Mouse (Mus musculus) C2C12 (cell line): Measurements from ENCODE around the gene Tmem30b. TPM values are rescaled to one million over a fixed set of nuclear protein-coding genes. Genes with fewer than 3 reads are reported as not detected.

Experiments used
- H3K27me3 ChIP-seq: one replicate; pipeline ENCODE4 v1.6.1; 2011; ENCODE audit not compliant: control insufficient read depth, insufficient read depth, insufficient read length
- H3K36me3 ChIP-seq: one replicate; pipeline ENCODE4 v1.6.1; 2011; ENCODE audit not compliant: control insufficient read depth, insufficient read depth
- H3K4me3 ChIP-seq: one replicate; pipeline ENCODE4 v1.5.1; 2011; ENCODE audit warnings: mild to moderate bottlenecking, control low read depth; ENCODE audit not compliant: poor library complexity, insufficient read depth, severe bottlenecking
- H3K79me2 ChIP-seq: one replicate; pipeline ENCODE4 v1.6.1; 2011; ENCODE audit not compliant: control insufficient read depth, insufficient read depth
- H3K79me3 ChIP-seq: one replicate; pipeline ENCODE4 v1.6.1; 2011; ENCODE audit warnings: low read depth, control low read depth
- H3ac ChIP-seq: one replicate; pipeline ENCODE3; 2011; ENCODE audit warnings: low read depth; ENCODE audit not compliant: control insufficient read depth, insufficient read length
- CEBPB ChIP-seq: IDR thresholded peaks from one replicate; pipeline ENCODE4 v1.6.1; 2011; ENCODE audit warnings: low read depth, mild to moderate bottlenecking, control low read depth, moderate library complexity
- CTCF ChIP-seq: IDR thresholded peaks from one replicate; pipeline ENCODE4 v1.5.1; 2011; ENCODE audit not compliant: control insufficient read depth, insufficient read depth, insufficient read length
- FOSL1 ChIP-seq: IDR thresholded peaks from one replicate; pipeline ENCODE4 v1.8.0; 2011; ENCODE audit warnings: mild to moderate bottlenecking, low read length; ENCODE audit not compliant: poor library complexity, insufficient read depth, severe bottlenecking
- MAX ChIP-seq: IDR thresholded peaks from one replicate; pipeline ENCODE4 v1.6.1; 2011; ENCODE audit warnings: mild to moderate bottlenecking, control low read depth
- MYOD1 ChIP-seq: IDR thresholded peaks from one replicate; pipeline ENCODE4 v1.6.1; 2011; ENCODE audit warnings: low read depth; ENCODE audit not compliant: control insufficient read depth, insufficient read length
- MYOG ChIP-seq: IDR thresholded peaks from one replicate; pipeline ENCODE4 v1.6.1; 2011; ENCODE audit not compliant: control insufficient read depth, insufficient read length; ENCODE audit errors: extremely low read depth
- USF1 ChIP-seq: IDR thresholded peaks from one replicate; pipeline ENCODE4 v1.6.1; 2011; ENCODE audit warnings: low read depth, mild to moderate bottlenecking, control low read depth, moderate library complexity
- polyA plus RNA-seq: library from polyadenylated mRNA; unstranded; fragments of >200 nt; fragmentation: generic; extraction: Trizol; gene quantifications from one replicate; pipeline ENCODE4 v1.2.1, GENCODE M21; 2012; ENCODE audit warnings: missing spikeins

The Tmem30b gene
- polyA plus RNA-seq, 1 experiment: not detected

DNA sequence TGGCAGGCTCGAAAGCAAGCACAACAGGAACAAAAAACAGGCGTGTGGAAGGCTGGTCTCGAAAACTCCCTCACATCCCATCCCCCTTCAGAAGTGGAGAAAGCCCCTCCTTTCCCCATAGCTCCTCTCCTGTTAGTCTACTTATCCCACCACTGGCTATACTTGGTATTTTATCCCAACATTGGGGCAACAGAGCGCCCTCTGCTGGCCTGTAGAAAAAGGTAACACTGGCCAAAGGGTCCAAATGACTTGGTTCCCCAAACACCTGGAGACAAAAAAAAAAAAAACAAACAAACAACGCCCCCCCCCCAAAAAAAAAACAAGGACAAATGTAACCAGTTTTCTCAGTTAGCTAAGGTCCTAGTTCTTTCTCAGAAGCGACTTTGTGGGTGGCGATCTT, 13.9 kb upstream of the Tmem30b start:
- TF ChIP-seq MAX (no peak), MYOG (no peak), CEBPB (no peak), CTCF (no peak), MYOD1 (no peak)
- Histone ChIP-seq H3K4me3 (no peak overlapping the region), H3ac (no peak overlapping the region), H3K79me2 (no peaks in the 10 kb centered on the region), H3K79me3 (no peaks in the 10 kb centered on the region), H3K36me3 (no peaks in the 10 kb centered on the region), H3K27me3 (peaks cover under 1% of the 10 kb centered on the region)

DNA sequence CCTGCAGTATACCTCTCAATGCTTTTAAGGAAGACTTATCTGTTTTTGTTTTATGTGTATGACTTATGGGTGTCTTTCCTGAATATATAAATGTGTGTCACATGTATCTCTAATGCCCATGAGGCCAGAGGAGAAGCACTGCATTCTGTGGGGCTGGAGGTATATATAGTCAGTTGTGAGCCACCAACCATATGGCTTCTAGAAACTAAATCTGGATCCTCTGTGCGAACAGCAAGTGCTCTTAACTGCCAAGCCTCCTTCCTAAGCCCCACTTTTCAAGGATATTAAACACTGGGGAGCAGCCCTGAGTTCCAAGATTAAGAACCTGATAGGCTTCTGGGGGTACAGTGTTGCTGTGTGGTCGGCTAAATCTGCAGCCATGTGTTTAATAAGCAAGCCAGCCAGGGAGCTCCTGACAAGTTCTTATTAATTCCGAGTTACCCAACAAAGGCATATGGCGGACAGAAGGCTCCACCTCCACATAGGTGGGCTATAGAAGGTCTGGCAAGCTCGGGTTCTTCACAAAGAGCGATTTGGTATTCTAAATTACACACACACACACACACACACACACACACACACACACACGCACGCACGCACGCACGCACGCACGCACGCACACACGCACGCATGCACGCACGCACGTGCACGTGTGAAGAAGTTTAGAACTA, 12.5 kb upstream of the Tmem30b start:
- Histone ChIP-seq H3K36me3 (no peaks in the 10 kb centered on the region), H3ac (no peak overlapping the region), H3K79me2 (no peaks in the 10 kb centered on the region), H3K79me3 (no peaks in the 10 kb centered on the region), H3K4me3 (no peak overlapping the region), H3K27me3 (no peaks in the 10 kb centered on the region)
- TF ChIP-seq MAX (no peak), FOSL1 (no peak), CEBPB (no peak), CTCF (no peak), MYOD1 (no peak), MYOG (no peak), USF1 (no peak)

GRCm38 (mm10) chr12:73554155-73554554, 8.0 kb upstream of the Tmem30b start:
- Histone ChIP-seq H3K36me3 (no peaks in the 10 kb centered on the region), H3K79me2 (no peaks in the 10 kb centered on the region), H3K79me3 (no peaks in the 10 kb centered on the region), H3K4me3 (no peak overlapping the region), H3K27me3 (no peaks in the 10 kb centered on the region), H3ac (no peak overlapping the region)
- peak; percentile 26 for TF ChIP-seq CTCF
- TF ChIP-seq MAX: no peak

GRCm38 (mm10) chr12:73548259-73548658, 2.1 kb upstream of the Tmem30b start:
- H3K27me3 ChIP-seq: no peaks in the 10 kb centered on the region

GRCm38 (mm10) chr12:73547646-73548045, 1.5 kb upstream of the Tmem30b start:
- TF ChIP-seq MAX (no peak), CEBPB (no peak), MYOG (no peak), MYOD1 (no peak), FOSL1 (no peak), USF1 (no peak)
- Histone ChIP-seq H3K27me3 (no peaks in the 10 kb centered on the region), H3K79me3 (no peaks in the 10 kb centered on the region), H3K79me2 (no peaks in the 10 kb centered on the region), H3K36me3 (no peaks in the 10 kb centered on the region), H3K4me3 (no peak overlapping the region), H3ac (no peak overlapping the region)

More at GRCm38 (mm10) chr12:73548259-73548658, 2.1 kb upstream of the Tmem30b start:
- no peak overlapping the region for H3ac ChIP-seq
- H3K4me3 ChIP-seq: no peak overlapping the region
- no peaks in the 10 kb centered on the region for H3K79me3 ChIP-seq
- H3K36me3 ChIP-seq: no peaks in the 10 kb centered on the region
- no peaks in the 10 kb centered on the region for H3K79me2 ChIP-seq
- TF ChIP-seq MYOG: no peak
- no peak for TF ChIP-seq MYOD1
- TF ChIP-seq CTCF: no peak
- TF ChIP-seq CEBPB: no peak
- TF ChIP-seq FOSL1: no peak
- no peak for TF ChIP-seq USF1
- TF ChIP-seq MAX: no peak

DNA sequence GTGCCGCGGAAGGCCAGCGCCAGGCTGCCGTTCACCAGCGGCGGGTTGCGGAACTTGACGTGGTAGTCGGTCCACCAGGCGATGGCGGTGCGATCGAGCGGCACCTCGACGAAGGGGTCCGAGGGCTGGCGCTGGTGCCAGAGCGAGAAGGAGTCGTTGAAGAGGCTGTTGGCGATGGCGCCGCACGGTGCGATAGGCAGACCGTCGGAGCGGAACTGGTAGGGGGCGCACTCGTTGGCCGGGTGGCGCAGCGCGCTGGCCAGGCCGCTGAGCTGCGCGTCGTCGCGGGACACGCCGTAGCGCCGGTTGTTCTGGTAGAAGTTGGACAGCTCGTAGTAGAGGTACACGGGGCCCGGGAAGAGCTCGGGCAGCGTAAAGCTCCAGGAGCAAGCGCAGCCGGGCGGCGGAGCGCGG, 513 bp downstream of the Tmem30b start:
- TF ChIP-seq MYOG: no peak
- no peak for TF ChIP-seq USF1
- TF ChIP-seq CEBPB: no peak
- TF ChIP-seq MAX: no peak
- no peak for TF ChIP-seq FOSL1
- Histone ChIP-seq H3K27me3 (no peaks in the 10 kb centered on the region), H3K36me3 (no peaks in the 10 kb centered on the region), H3K4me3 (no peak overlapping the region), H3K79me3 (no peaks in the 10 kb centered on the region), H3K79me2 (no peaks in the 10 kb centered on the region), H3ac (no peak overlapping the region)
